Mouse (Mus musculus): ENCODE measurements around the gene Zfp354a.

- TF ChIP-seq CTCF (IDR thresholded peaks at IDR 0.05; ENCODE audit: insufficient read depth, low read depth, low read length) (no peak), POLR2A (IDR thresholded peaks at IDR 0.05; ENCODE audit: insufficient read depth, low read depth, low read length) (no peak)
Observed at GRCm38 (mm10) chr11:51035951-51036350, 23.1 kb upstream of the Zfp354a start.
